Mouse (Mus musculus) small intestine, adult 10 weeks (tissue): ENCODE measurements around the gene Omp. TPM values are rescaled to one million over a fixed set of nuclear protein-coding genes. Genes with fewer than 3 reads are reported as not detected.

Source experiments
- polyA plus RNA-seq: library from polyadenylated mRNA; stranded (reverse); fragments of 350-450 nt; fragmentation: Illumina TruSeq; extraction: RNeasy Lipid Tissue Mini Kit (QIAGEN cat#74804); gene quantifications from one replicate; pipeline ENCODE4 v1.2.3, GENCODE M21; 2014; ENCODE audit warnings: low replicate concordance

The Omp gene
- not detected for polyA plus RNA-seq

GRCm38 (mm10) chr7:98145402-98145801 is at the start of gene Omp:
TSS of gene Omp (minus strand) at chr7:98145502.

DNA sequence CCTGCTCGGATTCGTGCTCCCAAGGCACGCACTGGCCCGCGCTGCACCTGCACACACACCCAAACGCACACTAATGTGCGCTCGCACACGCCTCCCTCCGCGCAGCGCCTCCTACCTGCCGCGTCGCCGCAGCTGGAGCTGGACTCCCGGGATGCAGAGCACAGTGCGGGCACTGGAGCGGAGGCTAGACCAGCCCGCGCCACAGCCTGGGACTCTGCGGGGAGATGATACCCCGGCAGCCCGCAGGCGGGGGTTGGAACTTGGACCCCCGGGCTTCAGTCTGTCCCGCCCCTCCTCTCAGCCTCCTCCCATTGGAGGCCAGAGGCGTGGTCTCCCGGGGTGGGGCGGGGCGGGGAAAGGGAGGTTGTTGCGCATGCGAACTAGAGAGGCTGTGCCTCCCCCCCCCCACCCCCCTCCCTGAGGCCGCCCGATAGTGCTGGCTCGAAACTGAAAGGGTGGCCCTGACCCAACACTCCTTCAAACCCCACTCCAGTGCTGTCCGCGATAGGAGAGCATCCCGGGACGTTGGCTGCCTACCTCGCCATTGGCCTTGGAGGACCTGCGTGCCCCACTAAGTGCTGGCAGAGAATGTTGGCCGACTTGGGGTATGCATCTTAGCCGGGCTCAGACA is 32.7 kb upstream of the Omp start, which contains the start of gene Capn5:
TSS of gene Capn5 (minus strand) at position 346 of the 631 bp plus-strand sequence.

GRCm38 (mm10) chr7:98119179-98119960 is 25.9 kb downstream of the Omp start, which contains the start of gene Myo7a:
TSS of gene Myo7a (minus strand) at chr7:98119524.

Other genes starting within 250 kb of the Omp start
- gene Gdpd4, start 225.5 kb downstream of the Omp start, polyA plus RNA-seq: not detected
- gene Myo7a, start 26.0 kb downstream of the Omp start, polyA plus RNA-seq: 5.9 TPM
- gene Capn5, start 32.8 kb upstream of the Omp start, polyA plus RNA-seq: 0.67 TPM
- gene B3gnt6, start 54.0 kb upstream of the Omp start, polyA plus RNA-seq: 0.97 TPM
- gene Acer3, start 175.7 kb upstream of the Omp start, polyA plus RNA-seq: 41.6 TPM
- 5.0 TPM for gene Tsku, start 215.8 kb upstream of the Omp start, polyA plus RNA-seq